Mouse (Mus musculus) embryonic facial prominence, embryonic 15.5 days (tissue): ENCODE results near the gene Rnf212b. TPM values are rescaled to one million over a fixed set of nuclear protein-coding genes. Genes with fewer than 3 reads are reported as not detected.

Experiments
- ATAC-seq: fragments of 200-750 bp; cut with Nextera tagmentation; 2 replicates; pipeline ENCODE4 v1.8.0; 2017; ENCODE audit warnings: low read depth, moderate TSS enrichment; ENCODE audit not compliant: insufficient number of reproducible peaks, low FRiP score, low TSS enrichment
- H3K27ac ChIP-seq: fragments of 300-500 bp; sonication (generic); replicated peaks from 2 replicates; pipeline ENCODE4 v1.5.1; 2015; ENCODE audit warnings: mild to moderate bottlenecking, inconsistent platforms
- H3K27me3 ChIP-seq: fragments of 300-500 bp; sonication (generic); 2 replicates; pipeline ENCODE4 v1.6.1; 2015; ENCODE audit warnings: inconsistent platforms
- H3K36me3 ChIP-seq: fragments of 300-500 bp; sonication (generic); 2 replicates; pipeline ENCODE4 v1.6.1; 2015; ENCODE audit warnings: mild to moderate bottlenecking, inconsistent platforms
- H3K4me1 ChIP-seq: fragments of 300-500 bp; sonication (generic); 2 replicates; pipeline ENCODE4 v1.6.1; 2015; ENCODE audit warnings: inconsistent platforms
- H3K4me2 ChIP-seq: fragments of 300-500 bp; sonication (generic); replicated peaks from 2 replicates; pipeline ENCODE4 v1.6.1; 2015; ENCODE audit warnings: mild to moderate bottlenecking, inconsistent platforms
- H3K4me3 ChIP-seq: fragments of 300-500 bp; sonication (generic); replicated peaks from 2 replicates; pipeline ENCODE4 v1.5.1; 2015; ENCODE audit warnings: mild to moderate bottlenecking, inconsistent platforms
- H3K9ac ChIP-seq: fragments of 300-500 bp; sonication (generic); 2 replicates; pipeline ENCODE4 v1.6.1; 2015; ENCODE audit warnings: inconsistent platforms
- H3K9me3 ChIP-seq: fragments of 300-500 bp; sonication (generic); replicated peaks from 2 replicates; pipeline ENCODE4 v1.6.1; 2016; ENCODE audit warnings: inconsistent platforms
- WGBS: fragments of 180-500 bp; shearing (Covaris S2); methylation state at CpG from one replicate; pipeline ENCODE4 v1.1.7; 2015; 5-methylcytosine and 5-hydroxymethylcytosine counted together
- polyA plus RNA-seq: library from polyadenylated mRNA; unstranded; fragments of >200 nt; fragmentation: Nextera tagmentation; extraction: Ambion mirVana; gene quantifications from 2 replicates; pipeline ENCODE4 v1.2.1, GENCODE M21; 2015

The Rnf212b gene
- polyA plus RNA-seq, 1 experiment from 2014 or later: not detected

- peak; percentile 25 for ATAC-seq
- Histone ChIP-seq H3K9me3 (no peaks in the 10 kb centered on the region), H3K36me3 (no peaks in the 10 kb centered on the region), H3K4me1 (peaks cover 12% of the 10 kb centered on the region), H3K27me3 (peaks cover 10% of the 10 kb centered on the region), H3K4me2 (peak overlapping the region; percentile 96), H3K27ac (peak overlapping the region; percentile 71; the same call in 1 of the 2 replicates), H3K9ac (peak overlapping the region; percentile 62), H3K4me3 (peak overlapping the region; percentile 80)
- 3% methylated on average over 36 of the region's 36 CpGs for WGBS
Observed at GRCm38 (mm10) chr14:54875844-54876538, 62.0 kb downstream of the Rnf212b start.

DNA sequence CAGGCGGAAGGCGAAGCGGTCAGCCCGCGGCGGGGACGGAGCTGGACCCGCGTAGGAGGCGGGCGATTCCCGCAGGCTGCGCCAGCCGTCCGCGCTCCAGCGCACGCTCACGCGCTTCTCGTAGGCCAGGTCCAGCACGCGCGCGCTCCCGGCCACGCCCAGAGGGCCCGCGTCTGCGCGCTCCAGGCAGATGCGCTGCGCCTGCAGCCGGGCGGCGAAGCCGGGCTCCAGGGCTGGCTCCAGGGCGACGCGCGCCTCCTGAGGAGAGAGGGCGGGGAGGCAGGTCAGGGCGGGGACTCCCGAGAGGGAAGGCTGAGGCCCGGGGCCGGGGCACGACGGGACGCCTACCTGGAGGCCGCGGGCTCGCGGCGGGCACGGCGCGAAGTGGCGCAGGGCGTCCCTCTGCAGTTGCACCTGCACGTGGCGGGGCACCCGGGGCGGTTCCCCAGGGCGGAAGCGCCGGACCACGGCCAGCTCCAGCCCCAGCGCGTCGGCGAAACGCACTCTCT lies 62.7 kb downstream of the Rnf212b start:
- ATAC-seq: peak; percentile 90
- Histone ChIP-seq H3K27ac (peak overlapping the region; percentile 71; the same call in 1 of the 2 replicates), H3K4me1 (peaks cover 12% of the 10 kb centered on the region), H3K9ac (peak overlapping the region; percentile 62), H3K4me2 (peak overlapping the region; percentile 96), H3K36me3 (no peaks in the 10 kb centered on the region), H3K27me3 (peaks cover 10% of the 10 kb centered on the region), H3K4me3 (peak overlapping the region; percentile 80), H3K9me3 (no peaks in the 10 kb centered on the region)
- WGBS: under 1% methylated on average over 71 of the region's 72 CpGs

DNA sequence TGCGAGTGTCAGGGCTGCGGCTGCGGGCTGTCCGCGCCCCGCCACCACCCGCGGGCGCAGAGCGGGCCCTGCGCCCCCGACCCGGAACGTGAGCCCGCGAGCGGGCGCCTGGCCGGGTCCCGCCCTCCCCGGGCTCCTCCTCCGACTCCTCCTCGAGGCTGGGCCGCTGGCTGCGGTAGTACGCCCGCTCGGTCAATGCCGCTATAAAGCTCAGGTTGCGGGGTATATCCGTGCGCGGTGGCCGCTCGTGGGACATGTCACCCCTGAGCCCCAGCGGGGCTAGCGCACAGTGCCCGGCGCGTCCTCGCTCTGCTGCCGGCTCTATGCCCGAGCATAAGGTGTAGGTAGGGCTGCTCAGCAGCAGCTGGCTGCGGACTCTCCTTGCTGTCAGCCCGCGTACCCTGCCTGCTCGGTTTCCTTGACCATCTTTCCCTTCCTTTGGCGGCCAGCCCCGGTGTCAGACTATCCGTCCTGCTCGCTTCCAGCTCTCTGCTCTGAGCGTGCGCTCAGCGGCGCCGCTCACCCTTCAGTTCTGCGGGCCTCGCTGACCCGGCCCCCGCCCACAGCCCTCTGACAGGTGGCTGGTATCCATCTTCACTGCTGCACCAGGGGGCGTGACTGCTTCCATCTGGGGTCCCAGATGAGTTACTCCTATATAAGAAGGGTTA lies 63.2 kb downstream of the Rnf212b start, which contains the start of gene Ppp1r3e:
Gene Ppp1r3e (minus strand): TSS at position 503 of the 668 bp plus-strand sequence.
- Histone ChIP-seq H3K4me1 (peaks cover 12% of the 10 kb centered on the region), H3K27ac (peak within 1 kb of the TSS; percentile 71; the same call in 1 of the 2 replicates), H3K4me3 (peak within 1 kb of the TSS; percentile 80), H3K36me3 (no peaks in the 10 kb centered on the region), H3K27me3 (peaks cover 10% of the 10 kb centered on the region), H3K9ac (peak within 1 kb of the TSS; percentile 62), H3K4me2 (peak within 1 kb of the TSS; percentile 96), H3K9me3 (no peaks in the 10 kb centered on the region)
- under 1% methylated on average over 61 of the region's 61 CpGs for WGBS
- ATAC-seq: peak; percentile 77

- Histone ChIP-seq H3K9ac (peak within 1 kb of the TSS; percentile 75), H3K4me1 (peaks cover 24% of the 10 kb centered on the region), H3K27me3 (0 out of 2 replicates have a peak, but pooled peaks cover under 1% of the 10 kb centered on the region), H3K27ac (peak within 1 kb of the TSS; percentile 95), H3K4me3 (peak within 1 kb of the TSS; percentile 70), H3K36me3 (peaks cover 17% of the 10 kb centered on the region; the same call in 1 of the 2 replicates), H3K4me2 (peak within 1 kb of the TSS; percentile 77), H3K9me3 (no peaks in the 10 kb centered on the region)
- WGBS: under 1% methylated on average over 27 of the region's 27 CpGs
- peak; percentile 91 for ATAC-seq
Observed at GRCm38 (mm10) chr14:54883154-54884021, 69.4 kb downstream of the Rnf212b start, which contains the start of the genes Bcl2l2 and Gm20521. Gene Bcl2l2 (plus strand): TSS chr14:54883377. Gene Gm20521 (plus strand): TSS chr14:54883441.

DNA sequence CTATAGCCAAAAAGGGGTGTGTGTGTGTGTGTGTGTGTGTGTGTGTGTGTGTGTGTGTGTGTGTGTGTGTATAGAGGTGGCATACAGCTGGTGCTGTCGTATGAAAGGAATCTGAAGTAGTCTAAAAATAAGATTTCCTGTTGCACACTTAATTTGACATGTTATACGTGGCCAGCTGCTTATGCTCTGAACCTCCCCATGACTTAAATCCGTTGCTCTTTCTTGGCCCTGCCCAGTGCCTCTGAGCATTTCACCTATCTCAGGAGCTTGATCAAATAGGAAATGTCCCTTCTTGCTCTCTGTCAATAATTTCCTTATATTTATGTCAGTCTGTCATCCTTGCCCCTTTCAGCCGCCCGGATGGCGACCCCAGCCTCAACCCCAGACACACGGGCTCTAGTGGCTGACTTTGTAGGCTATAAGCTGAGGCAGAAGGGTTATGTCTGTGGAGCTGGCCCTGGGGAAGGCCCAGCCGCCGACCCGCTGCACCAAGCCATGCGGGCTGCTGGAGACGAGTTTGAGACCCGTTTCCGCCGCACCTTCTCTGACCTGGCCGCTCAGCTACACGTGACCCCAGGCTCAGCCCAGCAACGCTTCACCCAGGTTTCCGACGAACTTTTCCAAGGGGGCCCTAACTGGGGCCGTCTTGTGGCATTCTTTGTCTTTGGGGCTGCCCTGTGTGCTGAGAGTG lies 70.2 kb downstream of the Rnf212b start:
- no peak for ATAC-seq
- 27% methylated on average over 20 of the region's 21 CpGs for WGBS
- H3K27ac ChIP-seq: peak overlapping the region; percentile 95
- H3K9me3 ChIP-seq: no peaks in the 10 kb centered on the region
- peak overlapping the region; percentile 75 for H3K9ac ChIP-seq
- H3K27me3 ChIP-seq: no peaks in the 10 kb centered on the region
- H3K36me3 ChIP-seq: peaks cover 17% of the 10 kb centered on the region; the same call in 1 of the 2 replicates
- H3K4me1 ChIP-seq: peaks cover 24% of the 10 kb centered on the region
- H3K4me3 ChIP-seq: peak overlapping the region; percentile 70
- peak overlapping the region; percentile 77 for H3K4me2 ChIP-seq

GRCm38 (mm10) chr14:54885309-54885708 lies 71.4 kb downstream of the Rnf212b start:
- no peak for ATAC-seq
- peak overlapping the region; percentile 77; the same call in 1 of the 2 replicates for H3K4me2 ChIP-seq
- H3K36me3 ChIP-seq: peaks cover 17% of the 10 kb centered on the region; the same call in 1 of the 2 replicates
- no peak overlapping the region for H3K4me3 ChIP-seq
- no peaks in the 10 kb centered on the region for H3K27me3 ChIP-seq
- no peak overlapping the region for H3K27ac ChIP-seq
- no peak overlapping the region for H3K9ac ChIP-seq
- H3K4me1 ChIP-seq: peaks cover 24% of the 10 kb centered on the region
- WGBS: 91% methylated on average over 11 of the region's 11 CpGs
- no peaks in the 10 kb centered on the region for H3K9me3 ChIP-seq

DNA sequence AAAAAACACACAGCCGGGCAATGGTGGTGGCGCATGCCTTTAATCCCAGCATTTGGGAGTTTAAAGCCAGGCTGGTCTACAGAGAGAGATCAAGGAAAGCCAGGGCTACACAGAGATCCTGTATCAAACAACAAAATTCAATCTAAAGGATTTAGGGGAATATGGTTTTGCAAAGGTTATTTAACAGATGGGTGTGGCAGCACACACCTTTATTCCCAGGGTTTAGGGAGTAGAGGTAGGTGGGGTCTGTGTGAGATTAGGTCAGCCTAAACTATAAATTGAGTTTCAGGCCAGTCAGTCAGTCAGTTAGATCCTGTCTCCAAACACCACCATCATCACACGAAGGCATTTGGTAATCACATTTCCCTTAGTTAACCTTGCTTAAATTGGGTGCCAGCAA lies 78.3 kb downstream of the Rnf212b start, which contains the start of gene Pabpn1:
Gene Pabpn1 (plus strand): TSS at position 301 of the 400 bp plus-strand sequence.
- Histone ChIP-seq H3K27me3 (no peaks in the 10 kb centered on the region), H3K4me3 (peak within 1 kb of the TSS; percentile 94), H3K36me3 (peaks cover 19% of the 10 kb centered on the region), H3K4me2 (peak within 1 kb of the TSS; percentile 56), H3K9ac (peak within 1 kb of the TSS; percentile 33), H3K4me1 (peaks cover 17% of the 10 kb centered on the region), H3K9me3 (no peaks in the 10 kb centered on the region), H3K27ac (peak within 1 kb of the TSS; percentile 93)
- WGBS: 92% methylated on average over 3 of the region's 3 CpGs
- ATAC-seq: no peak

- no peaks in the 10 kb centered on the region for H3K9me3 ChIP-seq
- H3K4me2 ChIP-seq: peak overlapping the region; percentile 56
- peak overlapping the region; percentile 97 for H3K9ac ChIP-seq
- ATAC-seq: peak; percentile 98
- peak overlapping the region; percentile 94 for H3K4me3 ChIP-seq
- H3K4me1 ChIP-seq: peaks cover 22% of the 10 kb centered on the region
- H3K27ac ChIP-seq: peak overlapping the region; percentile 93
- H3K36me3 ChIP-seq: peaks cover 30% of the 10 kb centered on the region
- H3K27me3 ChIP-seq: no peaks in the 10 kb centered on the region
- WGBS: under 1% methylated on average over 38 of the region's 38 CpGs
Observed at GRCm38 (mm10) chr14:54893651-54894181, 79.8 kb downstream of the Rnf212b start.

GRCm38 (mm10) chr14:54894296-54895151 lies 80.6 kb downstream of the Rnf212b start:
- Histone ChIP-seq H3K4me2 (peak overlapping the region; percentile 58), H3K9me3 (no peaks in the 10 kb centered on the region), H3K4me1 (peaks cover 22% of the 10 kb centered on the region), H3K27me3 (no peaks in the 10 kb centered on the region), H3K4me3 (peak overlapping the region; percentile 94), H3K9ac (peak overlapping the region; percentile 97), H3K36me3 (peaks cover 30% of the 10 kb centered on the region), H3K27ac (peak overlapping the region; percentile 90)
- under 1% methylated on average over 53 of the region's 54 CpGs for WGBS
- peak; percentile 77 for ATAC-seq
